Mouse (Mus musculus): ENCODE data around the gene Vmo1.

- TF ChIP-seq CTCF (IDR thresholded peaks at IDR 0.05; ENCODE audit: low read depth), result no peak
- TF ChIP-seq EP300 (IDR thresholded peaks at IDR 0.05; ENCODE audit: low read depth), result no peak
These were observed 48.0 kb upstream of the Vmo1 start, which contains the start of gene Mink1 for GRCm38 (mm10) chr11:70562287-70562994.
